Mouse (Mus musculus): ENCODE results near the gene Spice1. TPM values are rescaled to one million over a fixed set of nuclear protein-coding genes. Genes with fewer than 3 reads are reported as not detected.

Spice1 gene
- 27.5 and 31.2 TPM in 2 replicates for polyA plus RNA-seq (2016; fragmentation: Nextera tagmentation; extraction: Ambion mirVana)

DNA sequence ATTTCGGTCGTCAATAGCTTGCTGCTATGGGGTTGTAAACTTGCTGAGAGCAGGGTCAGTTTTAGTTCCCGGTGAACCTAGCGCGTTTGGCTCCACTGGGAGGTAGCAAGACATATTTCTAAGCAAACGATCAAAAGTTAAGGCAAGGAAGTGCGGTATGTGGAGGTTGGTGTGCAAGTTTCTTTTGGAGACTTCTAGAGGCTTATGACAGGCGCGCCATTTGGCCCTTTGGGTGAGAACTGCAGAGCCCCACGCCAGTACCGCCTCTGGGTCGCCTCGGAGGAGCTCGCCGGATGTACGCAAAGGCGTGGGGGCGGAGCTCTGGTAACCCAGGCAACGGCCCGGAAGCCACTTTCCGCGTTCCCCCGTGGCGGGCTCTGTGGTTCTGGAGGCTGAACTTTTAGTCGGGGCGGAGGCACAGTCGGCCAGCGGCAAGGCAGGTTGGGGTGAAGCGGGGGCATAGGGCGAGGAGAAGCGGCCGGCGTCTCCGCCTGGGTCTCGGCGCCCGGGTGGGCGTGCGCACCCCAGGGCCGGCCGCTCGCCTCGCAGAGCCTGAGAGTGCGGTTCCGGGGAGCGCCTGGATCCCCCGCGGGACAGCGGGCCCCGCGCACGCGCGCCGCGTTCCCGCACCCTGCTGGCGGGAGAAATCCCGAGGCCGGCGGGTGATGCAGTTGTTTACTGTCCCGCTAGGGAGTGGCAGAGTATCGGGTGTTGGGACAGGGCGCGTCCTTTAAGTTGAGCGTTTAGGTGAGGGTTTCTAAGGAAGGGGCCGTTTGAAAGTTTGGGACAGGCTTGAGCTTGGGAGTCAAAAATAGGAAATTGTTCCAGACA lies at the start of gene Spice1:
Spice1 (plus strand) TSS at position 51 of the 831 bp plus-strand sequence.
- H3K9me3 ChIP-seq (replicated peaks) = no peaks in the 10 kb centered on the region
- DNase-seq (ENCODE audit: low spot score) = peak; percentile 96
- WGBS = under 1% methylated on average over 67 of the region's 67 CpGs
- no peaks in the 10 kb centered on the region for H3K36me3 ChIP-seq
- H3K27me3 ChIP-seq (ENCODE audit: low read depth, poor library complexity, severe bottlenecking) = no peaks in the 10 kb centered on the region
- peak within 1 kb of the TSS; percentile 92 for H3K4me3 ChIP-seq
- peak within 1 kb of the TSS; percentile 96 for H3K27ac ChIP-seq
- peaks cover 27% of the 10 kb centered on the region for H3K4me1 ChIP-seq

DNA sequence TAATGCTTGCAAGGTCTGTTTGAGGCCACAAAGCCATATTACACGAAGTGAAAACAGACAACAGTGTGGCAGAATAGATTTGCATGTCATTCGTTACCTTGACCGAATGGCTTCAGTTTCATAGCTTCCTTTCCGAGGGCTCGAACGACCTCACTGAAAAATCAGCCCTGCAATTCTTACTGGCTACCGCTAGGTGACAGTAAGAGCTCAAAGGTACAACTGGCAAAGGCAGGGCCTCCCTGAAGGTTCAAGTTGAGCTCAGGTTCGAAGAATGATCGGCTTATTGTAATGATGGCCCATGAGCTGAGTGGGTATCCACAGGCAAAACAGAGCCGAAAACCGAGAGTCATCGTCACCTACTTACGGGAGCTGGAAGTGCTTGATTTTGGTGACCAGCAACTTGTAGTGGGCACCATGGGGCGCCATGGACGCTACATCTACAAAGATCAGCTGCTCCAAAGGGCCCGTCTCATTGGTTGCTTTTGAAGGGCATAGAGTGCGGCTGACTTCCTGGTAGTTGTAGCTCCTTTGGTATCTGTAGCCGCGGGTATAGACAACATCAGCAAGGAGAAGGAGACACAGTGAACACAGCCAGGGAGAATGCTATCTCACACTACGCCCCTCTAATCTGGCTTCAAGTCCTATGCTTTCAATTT lies 47.4 kb upstream of the Spice1 start:
- Histone ChIP-seq H3K4me3 (no peak overlapping the region), H3K9me3 (replicated peaks) (no peaks in the 10 kb centered on the region), H3K36me3 (no peaks in the 10 kb centered on the region), H3K27me3 (ENCODE audit: low read depth, poor library complexity, severe bottlenecking) (no peaks in the 10 kb centered on the region), H3K27ac (no peak overlapping the region), H3K4me1 (no peaks in the 10 kb centered on the region)
- DNase-seq (ENCODE audit: low spot score) = no peak
- 80% methylated on average over 20 of the region's 20 CpGs for WGBS

DNA sequence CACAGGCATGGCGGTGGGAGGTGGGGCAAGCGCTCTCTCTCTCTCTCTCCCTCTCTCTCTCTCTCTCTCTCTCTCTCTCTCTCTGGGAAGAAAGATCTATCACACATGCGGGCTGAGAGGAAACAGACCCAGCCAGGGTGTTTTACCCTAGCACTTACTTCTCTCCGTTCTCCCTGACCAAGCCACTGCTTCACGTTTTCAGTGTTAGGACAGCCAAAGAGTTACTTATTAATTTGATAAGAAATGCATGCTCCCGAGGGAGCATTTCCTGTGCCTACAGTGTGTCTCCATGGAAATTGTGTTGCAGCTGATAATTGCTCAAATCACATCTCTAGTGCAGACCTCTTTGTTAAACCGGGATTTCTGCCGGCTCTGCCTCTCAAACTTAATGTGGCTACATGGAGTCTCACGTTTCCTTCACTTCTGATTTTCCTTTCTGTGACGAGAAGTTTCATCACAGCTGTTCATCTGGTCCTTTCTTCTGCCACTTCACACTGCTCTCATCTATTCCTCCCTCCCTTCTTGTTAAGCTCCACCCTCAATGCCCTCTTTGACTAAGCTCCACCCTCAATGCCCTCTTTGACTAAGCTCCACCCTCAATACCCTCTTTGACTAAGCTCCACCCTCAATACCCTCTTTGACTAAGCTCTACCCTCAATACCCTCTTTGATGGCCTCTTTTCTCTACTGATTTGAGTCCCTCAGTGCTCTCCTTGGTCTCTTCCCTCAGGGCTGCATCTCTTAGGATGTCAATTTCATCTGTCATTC lies 44.6 kb upstream of the Spice1 start:
- no peaks in the 10 kb centered on the region for H3K36me3 ChIP-seq
- WGBS = 64% methylated on average over 10 of the region's 10 CpGs
- no peak overlapping the region for H3K4me3 ChIP-seq
- no peaks in the 10 kb centered on the region for H3K27me3 ChIP-seq (ENCODE audit: low read depth, poor library complexity, severe bottlenecking)
- no peak overlapping the region for H3K27ac ChIP-seq
- no peaks in the 10 kb centered on the region for H3K4me1 ChIP-seq
- DNase-seq (ENCODE audit: low spot score) = no peak
- H3K9me3 ChIP-seq (replicated peaks) = no peaks in the 10 kb centered on the region

DNA sequence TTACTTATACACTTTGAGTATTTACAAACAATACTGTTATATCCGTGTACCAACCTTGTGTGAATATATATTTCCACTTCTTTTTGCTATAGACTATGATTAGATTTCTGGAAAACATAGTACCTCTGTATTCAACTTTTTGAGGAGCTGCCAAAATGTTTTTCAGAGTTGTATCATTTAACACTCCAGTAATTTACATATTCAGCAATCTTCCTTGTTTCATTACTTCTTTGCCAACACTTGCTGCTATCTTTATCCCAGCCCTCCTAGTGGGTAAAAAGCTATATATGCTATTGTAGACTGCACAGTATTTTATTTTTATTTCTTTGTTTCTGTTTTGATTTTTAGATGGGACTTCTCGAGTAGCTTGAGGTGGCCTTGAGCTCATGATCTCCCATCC lies 43.1 kb upstream of the Spice1 start:
- Histone ChIP-seq H3K9me3 (replicated peaks) (no peaks in the 10 kb centered on the region), H3K4me3 (no peak overlapping the region), H3K27ac (no peak overlapping the region), H3K27me3 (ENCODE audit: low read depth, poor library complexity, severe bottlenecking) (no peaks in the 10 kb centered on the region), H3K36me3 (no peaks in the 10 kb centered on the region), H3K4me1 (no peaks in the 10 kb centered on the region)
- 78% methylated on average over 2 of the region's 2 CpGs for WGBS
- DNase-seq (ENCODE audit: low spot score) = no peak

DNA sequence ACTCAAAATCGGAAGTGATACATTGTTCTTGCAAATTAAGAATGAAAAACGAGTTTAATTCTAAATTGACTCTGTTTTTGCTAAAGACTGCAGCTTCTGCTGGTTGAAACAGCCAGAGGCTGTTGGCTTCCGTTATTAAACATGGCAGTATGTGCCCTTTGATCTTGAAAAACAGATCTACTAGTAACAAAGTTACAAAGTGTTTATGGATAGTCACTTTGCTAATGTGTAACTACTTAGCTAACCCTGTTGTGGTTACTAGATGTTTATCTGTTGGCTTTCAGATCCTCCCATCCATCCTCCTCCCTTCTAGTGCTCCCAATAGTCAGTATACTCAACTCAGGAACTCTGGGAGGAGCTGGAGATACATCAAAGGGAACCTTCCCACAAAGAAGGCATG lies 41.3 kb upstream of the Spice1 start:
- 59% methylated on average over 3 of the region's 3 CpGs for WGBS
- no peaks in the 10 kb centered on the region for H3K36me3 ChIP-seq
- no peaks in the 10 kb centered on the region for H3K9me3 ChIP-seq (replicated peaks)
- no peaks in the 10 kb centered on the region for H3K27me3 ChIP-seq (ENCODE audit: low read depth, poor library complexity, severe bottlenecking)
- H3K27ac ChIP-seq = no peak overlapping the region
- no peak for DNase-seq (ENCODE audit: low spot score)
- H3K4me1 ChIP-seq = no peaks in the 10 kb centered on the region
- H3K4me3 ChIP-seq = no peak overlapping the region

DNA sequence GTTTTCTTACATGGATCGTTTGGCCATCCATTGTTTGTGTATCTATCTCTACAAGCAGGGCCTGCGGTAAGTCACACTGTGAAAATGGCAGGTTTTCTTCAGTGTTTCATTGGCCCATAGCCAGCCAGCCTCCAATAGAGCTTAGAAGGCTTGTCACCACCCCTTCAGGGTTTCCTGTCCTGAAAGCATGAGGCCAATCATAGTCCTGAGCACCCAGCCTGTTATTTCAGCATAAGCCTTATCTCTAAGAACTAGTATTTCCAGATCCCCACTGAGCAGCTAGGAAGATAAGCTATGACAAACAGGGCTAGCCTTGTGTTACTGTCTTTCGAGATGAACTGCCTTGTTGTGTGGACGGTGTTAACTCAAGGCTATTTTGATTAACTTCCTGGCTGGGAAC lies 33.5 kb upstream of the Spice1 start:
- Histone ChIP-seq H3K27me3 (ENCODE audit: low read depth, poor library complexity, severe bottlenecking) (no peaks in the 10 kb centered on the region), H3K36me3 (no peaks in the 10 kb centered on the region), H3K9me3 (replicated peaks) (no peaks in the 10 kb centered on the region), H3K4me1 (no peaks in the 10 kb centered on the region), H3K27ac (no peak overlapping the region), H3K4me3 (no peak overlapping the region)
- 87% methylated on average over 4 of the region's 4 CpGs for WGBS
- DNase-seq (ENCODE audit: low spot score) = no peak

DNA sequence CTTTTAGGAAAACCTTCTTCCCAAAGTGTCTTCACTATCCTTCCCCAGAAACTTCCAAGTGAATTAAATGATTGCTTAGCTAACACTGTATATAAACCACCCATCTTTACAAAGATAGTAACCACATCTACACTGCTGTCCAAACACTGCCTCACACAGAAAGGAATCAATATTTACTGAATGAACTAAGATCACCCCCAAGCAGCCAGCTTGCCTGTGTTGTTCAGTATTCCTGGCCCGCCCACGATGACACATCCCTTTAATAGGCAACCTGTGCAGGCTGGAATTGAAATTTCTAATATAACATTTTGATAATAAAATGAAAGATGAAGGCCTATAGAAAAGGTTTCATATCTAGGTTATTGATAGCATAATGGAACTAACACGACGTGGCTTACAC lies 30.6 kb upstream of the Spice1 start:
- Histone ChIP-seq H3K36me3 (no peaks in the 10 kb centered on the region), H3K27ac (no peak overlapping the region), H3K9me3 (replicated peaks) (no peaks in the 10 kb centered on the region), H3K4me1 (no peaks in the 10 kb centered on the region), H3K4me3 (no peak overlapping the region), H3K27me3 (ENCODE audit: low read depth, poor library complexity, severe bottlenecking) (no peaks in the 10 kb centered on the region)
- 93% methylated on average over 4 of the region's 4 CpGs for WGBS
- no peak for DNase-seq (ENCODE audit: low spot score)

DNA sequence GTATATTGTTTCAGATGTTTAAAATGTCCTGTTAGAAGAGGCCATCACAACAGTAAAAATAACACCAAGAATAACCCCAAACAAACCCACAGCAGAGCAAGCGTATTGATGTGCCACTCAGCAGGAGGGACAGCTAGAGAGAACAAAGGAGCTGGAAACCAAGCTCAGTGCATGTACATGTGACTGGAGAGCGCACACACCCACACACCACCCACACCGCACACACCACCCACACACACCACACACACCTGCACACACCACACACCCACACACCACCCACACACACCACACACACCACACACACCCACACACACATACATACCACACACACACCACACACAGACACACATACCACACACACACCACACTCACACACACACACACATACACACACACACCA lies 26.7 kb upstream of the Spice1 start:
- Histone ChIP-seq H3K36me3 (no peaks in the 10 kb centered on the region), H3K9me3 (replicated peaks) (no peaks in the 10 kb centered on the region), H3K27me3 (ENCODE audit: low read depth, poor library complexity, severe bottlenecking) (no peaks in the 10 kb centered on the region), H3K27ac (no peak overlapping the region), H3K4me1 (no peaks in the 10 kb centered on the region), H3K4me3 (no peak overlapping the region)
- DNase-seq (ENCODE audit: low spot score) = no peak
- 88% methylated on average over 3 of the region's 3 CpGs for WGBS

DNA sequence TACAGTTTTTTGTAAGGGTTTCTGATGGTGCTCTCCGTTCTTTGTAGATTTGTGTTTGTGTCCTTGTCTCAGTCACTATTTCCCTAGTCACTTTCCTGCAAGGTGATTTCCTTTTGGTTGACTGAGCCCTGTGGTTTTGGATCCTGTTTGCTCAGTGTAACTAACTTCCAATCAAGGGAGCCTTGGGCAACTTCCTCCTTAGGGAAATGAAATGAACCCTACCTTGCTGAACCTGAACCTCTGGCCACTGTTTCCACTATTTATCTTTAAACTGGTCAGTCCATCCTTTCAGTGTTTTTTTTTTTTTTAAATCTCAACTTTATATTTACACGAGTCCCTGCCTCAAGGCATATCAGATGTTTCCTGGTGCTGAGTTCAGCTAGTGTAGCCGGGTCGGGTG lies 18.3 kb upstream of the Spice1 start:
- Histone ChIP-seq H3K4me1 (peaks cover 21% of the 10 kb centered on the region), H3K9me3 (replicated peaks) (no peaks in the 10 kb centered on the region), H3K27ac (no peak overlapping the region), H3K4me3 (no peak overlapping the region), H3K27me3 (ENCODE audit: low read depth, poor library complexity, severe bottlenecking) (peaks cover 33% of the 10 kb centered on the region), H3K36me3 (no peaks in the 10 kb centered on the region)
- 73% methylated on average over 4 of the region's 4 CpGs for WGBS
- no peak for DNase-seq (ENCODE audit: low spot score)

DNA sequence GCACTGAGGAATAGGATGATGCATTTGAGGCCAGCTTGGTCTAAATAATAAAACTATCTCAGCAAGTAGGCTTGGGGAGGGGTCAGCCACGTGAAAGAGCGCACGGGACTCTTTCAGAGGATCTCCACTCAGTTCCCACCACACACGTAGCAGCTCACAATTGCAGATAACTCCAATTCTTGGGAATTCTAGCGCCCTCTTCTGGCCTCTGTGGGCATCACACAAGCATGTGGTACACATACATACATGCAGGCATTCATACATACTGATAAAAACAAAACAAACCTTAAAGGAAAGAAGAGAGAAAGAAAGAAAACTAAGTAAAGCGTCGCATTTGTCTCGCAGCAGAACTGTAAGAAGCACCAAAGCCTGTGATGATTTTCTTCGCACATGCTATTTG lies 16.3 kb upstream of the Spice1 start:
- Histone ChIP-seq H3K9me3 (replicated peaks) (no peaks in the 10 kb centered on the region), H3K4me3 (no peak overlapping the region), H3K27me3 (ENCODE audit: low read depth, poor library complexity, severe bottlenecking) (peaks cover 51% of the 10 kb centered on the region), H3K27ac (no peak overlapping the region), H3K4me1 (peaks cover 21% of the 10 kb centered on the region), H3K36me3 (no peaks in the 10 kb centered on the region)
- WGBS = 79% methylated on average over 9 of the region's 9 CpGs
- DNase-seq (ENCODE audit: low spot score) = no peak

DNA sequence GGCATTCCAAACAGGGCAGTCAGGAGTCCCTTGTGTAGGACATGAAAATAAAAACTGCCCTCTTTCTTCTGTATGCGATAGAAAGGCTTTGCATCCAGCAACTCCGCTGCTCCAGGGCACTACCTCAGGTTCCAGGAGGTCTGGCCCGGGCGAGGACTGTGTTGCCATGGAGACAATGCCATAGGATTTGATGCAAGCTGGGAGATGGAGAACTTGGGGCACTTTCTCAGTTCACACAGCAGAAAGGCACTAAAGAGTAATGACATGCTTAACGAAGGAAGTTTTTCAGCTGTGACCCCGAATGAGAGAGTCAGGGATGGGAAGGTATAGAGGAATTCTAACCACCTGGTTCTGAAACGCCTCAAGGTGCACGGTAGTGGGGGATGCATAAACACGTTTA lies 15.8 kb upstream of the Spice1 start:
- 17% methylated on average over 9 of the region's 9 CpGs for WGBS
- Histone ChIP-seq H3K27me3 (ENCODE audit: low read depth, poor library complexity, severe bottlenecking) (peaks cover 51% of the 10 kb centered on the region), H3K9me3 (replicated peaks) (no peaks in the 10 kb centered on the region), H3K36me3 (no peaks in the 10 kb centered on the region), H3K4me3 (no peak overlapping the region), H3K4me1 (peaks cover 20% of the 10 kb centered on the region), H3K27ac (no peak overlapping the region)
- DNase-seq (ENCODE audit: low spot score) = peak; percentile 36

DNA sequence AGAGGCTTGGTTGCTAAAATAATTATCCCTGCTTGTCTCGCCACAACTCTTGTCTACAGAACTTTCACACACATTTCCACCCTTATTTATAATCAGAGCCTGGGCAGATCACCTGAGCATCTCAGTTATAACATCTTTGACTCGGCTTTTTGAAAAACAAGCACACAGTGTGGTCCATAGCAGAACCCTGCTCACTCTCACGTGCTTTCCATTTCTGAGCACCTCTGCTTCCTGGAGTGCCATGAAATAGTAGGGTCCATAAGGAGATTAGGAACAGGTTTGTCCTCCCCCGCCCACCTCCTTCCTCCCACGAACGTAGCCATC lies 15.3 kb upstream of the Spice1 start:
- WGBS = 16% methylated on average over 6 of the region's 6 CpGs
- Histone ChIP-seq H3K9me3 (replicated peaks) (no peaks in the 10 kb centered on the region), H3K36me3 (no peaks in the 10 kb centered on the region), H3K4me1 (peaks cover 19% of the 10 kb centered on the region), H3K27ac (peak overlapping the region; percentile 53; the same call in 1 of the 2 replicates), H3K27me3 (ENCODE audit: low read depth, poor library complexity, severe bottlenecking) (peaks cover 51% of the 10 kb centered on the region), H3K4me3 (peak overlapping the region; percentile 74)
- no peak for DNase-seq (ENCODE audit: low spot score)

Measured in limb, embryonic 10.5 days (tissue).